Mouse (Mus musculus) neutrophil, adult 83 days (primary cell): ENCODE data around the gene Npas4. TPM values are rescaled to one million over a fixed set of nuclear protein-coding genes. Genes with fewer than 3 reads are reported as not detected.

Experiments used
- total RNA-seq, 2 experiments: library from RNA; stranded (reverse); gene quantifications; one replicate each; pipeline ENCODE4 v1.2.4; 2023

Gene Npas4
- under 1 TPM in 1 of 2 experiments, not detected in 1; 0.13 TPM for total RNA-seq

GRCm38 (mm10) chr19:4990256-4990625 lies at the start of gene Npas4:
Gene Npas4 (minus strand): TSS chr19:4990316.

GRCm38 (mm10) chr19:5038709-5039156 lies 48.6 kb upstream of the Npas4 start, which contains the start of the genes B4gat1 and AC124502.3:
Gene B4gat1 (plus strand): TSS chr19:5038826.
Gene AC124502.3 (plus strand): TSS chr19:5038891.

GRCm38 (mm10) chr19:5023621-5024479 lies 33.7 kb upstream of the Npas4 start, which contains the start of gene Slc29a2:
Gene Slc29a2 (plus strand): TSS chr19:5023860.

GRCm38 (mm10) chr19:4961928-4962601 lies 28.1 kb downstream of the Npas4 start, which contains the start of gene Mrpl11:
Gene Mrpl11 (plus strand): TSS chr19:4962147.

GRCm38 (mm10) chr19:4942551-4943252 lies 47.4 kb downstream of the Npas4 start, which contains the start of gene Peli3:
Gene Peli3 (minus strand): TSS chr19:4943127.

Other genes with a start within 250 kb of the Npas4 start
- gene Rbm4b, start 233.8 kb downstream of the Npas4 start, total RNA-seq: 1 to 10 TPM; 4.8 to 7.0 TPM
- 10 to 100 TPM; 39.5 to 45.5 TPM for gene Rbm4, start 196.4 kb downstream of the Npas4 start, total RNA-seq
- gene Gm21992, start 178.7 kb downstream of the Npas4 start, total RNA-seq: 10 to 100 TPM; 12.1 to 12.5 TPM
- gene Rbm14, start 178.7 kb downstream of the Npas4 start, total RNA-seq: 10 to 100 TPM; 49.8 to 56.3 TPM
- gene Ccs, start 151.0 kb downstream of the Npas4 start, total RNA-seq: 10 to 100 TPM; 14.6 to 15.8 TPM
- gene Ccdc87, start 150.9 kb downstream of the Npas4 start, total RNA-seq: not detected
- gene Ctsf, start 135.2 kb downstream of the Npas4 start, total RNA-seq: 1 to 10 TPM; 1.8 to 5.3 TPM
- gene Actn3, start 112.4 kb downstream of the Npas4 start, total RNA-seq: under 1 TPM; 0.75 TPM
- gene Zdhhc24, start 111.6 kb downstream of the Npas4 start, total RNA-seq: 1 to 10 TPM; 6.6 to 7.5 TPM
- 1 to 10 TPM in 1 of 2 experiments, under 1 TPM in 1; 0.99 to 1.5 TPM for gene Bbs1, start 83.7 kb downstream of the Npas4 start, total RNA-seq
- 10 to 100 TPM; 48.8 to 53.1 TPM for gene Dpp3, start 62.0 kb downstream of the Npas4 start, total RNA-seq
- gene Peli3, start 47.2 kb downstream of the Npas4 start, total RNA-seq: under 1 TPM in 1 of 2 experiments, not detected in 1; 0.15 TPM
- 10 to 100 TPM; 10.8 to 17.3 TPM for gene Mrpl11, start 28.2 kb downstream of the Npas4 start, total RNA-seq
- 1 to 10 TPM in 1 of 2 experiments, under 1 TPM in 1; 0.75 to 1.1 TPM for gene Slc29a2, start 33.5 kb upstream of the Npas4 start, total RNA-seq
- 1 to 10 TPM; 5.2 to 5.8 TPM for gene B4gat1, start 48.5 kb upstream of the Npas4 start, total RNA-seq
- 1 to 10 TPM in 1 of 2 experiments, not detected in 1; 1.1 TPM for gene AC124502.3, start 48.6 kb upstream of the Npas4 start, total RNA-seq
- 10 to 100 TPM; 28.7 to 34.4 TPM for gene Brms1, start 51.0 kb upstream of the Npas4 start, total RNA-seq
- gene Rin1, start 60.2 kb upstream of the Npas4 start, total RNA-seq: under 1 TPM; 0.66 to 0.97 TPM
- gene Cd248, start 77.8 kb upstream of the Npas4 start, total RNA-seq: under 1 TPM; 0.13 to 0.15 TPM
- under 1 TPM in 1 of 2 experiments, not detected in 1; 0.15 TPM for gene Tmem151a, start 95.2 kb upstream of the Npas4 start, total RNA-seq
- gene Yif1a, start 98.2 kb upstream of the Npas4 start, total RNA-seq: 10 to 100 TPM; 12.3 to 13.7 TPM
- 1 to 10 TPM in 1 of 2 experiments, under 1 TPM in 1; 0.51 to 1.2 TPM for gene Cnih2, start 108.2 kb upstream of the Npas4 start, total RNA-seq
- 100 to 1,000 TPM; 129 to 130 TPM for gene Rab1b, start 116.8 kb upstream of the Npas4 start, total RNA-seq
- gene Klc2, start 128.2 kb upstream of the Npas4 start, total RNA-seq: 10 to 100 TPM; 10.2 to 11.9 TPM